Mouse (Mus musculus): ENCODE data around the gene Otx2. TPM values are rescaled to one million over a fixed set of nuclear protein-coding genes. Genes with fewer than 3 reads are reported as not detected.
A peak's percentile ranks its signal among the peaks of the same experiment; 100 is the strongest.
"Not testable (repeated sequence)": the region's sequence is repeated elsewhere in the genome, so short reads cannot be mapped to it uniquely, and the experiment has no call there.

Gene Otx2
- polyA plus RNA-seq, 1 experiment from 2014 or later, result 5.7 TPM

DNA sequence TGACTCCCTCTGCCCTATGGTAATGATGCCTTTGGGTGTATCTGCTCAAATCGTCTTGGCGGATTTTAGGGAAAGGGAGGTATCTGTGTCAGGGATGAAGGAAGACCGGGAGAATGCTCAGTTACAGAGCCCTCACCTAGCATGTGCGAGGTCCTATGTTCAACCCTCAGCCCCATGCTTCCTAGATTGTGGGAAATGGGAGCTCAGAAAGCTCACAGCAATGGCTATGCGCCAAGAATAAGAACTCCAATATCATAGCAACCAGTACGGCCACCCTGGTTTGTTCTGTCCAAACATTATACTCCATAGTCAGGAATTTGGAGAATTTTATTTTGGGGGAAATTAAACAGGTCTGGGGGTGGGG lies 48.3 kb downstream of the Otx2 start:
- H3K9ac ChIP-seq (ENCODE audit: low read depth, low read length), result no peak overlapping the region
- no peaks in the 10 kb centered on the region for H3K27me3 ChIP-seq (replicated peaks; ENCODE audit: control insufficient read depth, insufficient read depth, low read length)
- peaks cover 6% of the 10 kb centered on the region; the same call in 1 of the 2 replicates for H3K4me1 ChIP-seq (ENCODE audit: control insufficient read depth, insufficient read depth, low read length)
- no peak for ATAC-seq (ENCODE audit: low read depth)
- no peak overlapping the region for H3K4me2 ChIP-seq (ENCODE audit: low read depth, low read length)
- no peaks in the 10 kb centered on the region for H3K9me3 ChIP-seq (ENCODE audit: control insufficient read depth, low read length)
- no peak overlapping the region for H3K4me3 ChIP-seq (ENCODE audit: low read depth, low read length)
- peak; percentile 42 for DNase-seq (ENCODE audit: low spot score)
- no peak overlapping the region for H3K27ac ChIP-seq (replicated peaks; ENCODE audit: low read depth, low read length)
- no peaks in the 10 kb centered on the region for H3K36me3 ChIP-seq (ENCODE audit: control insufficient read depth, insufficient read depth, low read length)
- 57% methylated on average over 6 of the region's 6 CpGs for WGBS

DNA sequence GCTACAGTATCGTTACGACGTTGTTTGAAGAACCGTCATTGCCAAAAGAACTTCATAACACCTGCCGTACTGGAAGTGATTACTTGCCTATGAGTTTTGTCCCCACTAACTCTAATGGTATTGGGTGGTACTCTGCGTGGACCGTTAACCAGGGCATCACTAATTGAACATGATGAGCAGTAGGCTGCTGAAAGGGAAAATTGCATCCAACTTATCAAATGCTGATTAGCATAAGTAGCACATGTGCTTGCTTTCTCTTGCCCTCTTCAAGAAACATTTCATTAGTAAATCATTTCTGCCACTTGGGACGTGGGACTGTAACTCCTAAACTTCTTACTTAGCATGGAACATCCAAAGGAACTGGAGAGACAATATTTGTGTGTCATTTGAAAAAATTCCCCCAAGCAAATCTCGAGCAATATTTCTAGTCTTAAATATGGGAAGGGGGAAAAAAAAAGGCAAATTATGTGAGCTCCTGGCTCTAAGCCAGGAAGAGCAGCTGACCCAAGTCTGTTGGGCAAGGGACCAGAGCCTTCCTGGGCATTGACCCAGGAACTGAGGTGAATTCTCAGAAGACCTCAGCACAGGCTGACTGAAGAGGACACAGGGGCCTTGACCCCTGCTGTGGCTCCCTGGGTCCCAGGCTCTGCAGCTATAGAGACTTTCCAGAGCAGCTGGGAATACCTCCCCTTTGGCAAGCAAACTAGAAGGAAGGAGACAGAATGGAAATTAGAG lies 48.9 kb downstream of the Otx2 start:
- H3K4me1 ChIP-seq (ENCODE audit: control insufficient read depth, insufficient read depth, low read length), result peaks cover 6% of the 10 kb centered on the region; the same call in 1 of the 2 replicates
- ATAC-seq (ENCODE audit: low read depth), result peak; percentile 30; the same call in 1 of the 2 replicates
- no peak overlapping the region; the same call in 1 of the 2 replicates for H3K4me2 ChIP-seq (ENCODE audit: low read depth, low read length)
- H3K27ac ChIP-seq (replicated peaks; ENCODE audit: low read depth, low read length), result no peak overlapping the region
- no peaks in the 10 kb centered on the region for H3K9me3 ChIP-seq (ENCODE audit: control insufficient read depth, low read length)
- 77% methylated on average over 9 of the region's 9 CpGs for WGBS
- no peak overlapping the region for H3K9ac ChIP-seq (ENCODE audit: low read depth, low read length)
- peak; percentile 22 for DNase-seq (ENCODE audit: low spot score)
- no peak overlapping the region for H3K4me3 ChIP-seq (ENCODE audit: low read depth, low read length)
- H3K27me3 ChIP-seq (replicated peaks; ENCODE audit: control insufficient read depth, insufficient read depth, low read length), result no peaks in the 10 kb centered on the region
- H3K36me3 ChIP-seq (ENCODE audit: control insufficient read depth, insufficient read depth, low read length), result no peaks in the 10 kb centered on the region

DNA sequence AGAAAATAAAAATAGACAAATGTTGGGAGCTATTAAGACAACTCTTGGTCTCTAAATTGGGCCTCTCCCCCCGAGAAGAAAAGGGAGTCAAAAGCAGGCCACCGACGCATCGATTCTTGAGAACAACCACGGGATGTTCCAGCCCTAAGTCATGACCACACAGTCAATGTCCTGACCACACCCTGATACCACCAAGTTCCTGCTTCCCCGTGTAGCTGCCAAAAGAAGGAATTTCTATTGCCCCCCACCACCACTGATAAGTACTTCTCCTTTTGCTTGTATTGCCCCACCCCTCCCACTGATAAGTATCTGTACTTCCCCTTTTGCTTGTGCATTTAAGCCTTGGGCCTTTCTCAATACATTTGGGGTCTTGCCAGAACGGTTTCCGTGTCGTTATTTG lies 50.9 kb downstream of the Otx2 start:
- not testable (repeated sequence) for ATAC-seq (ENCODE audit: low read depth); H3K36me3 ChIP-seq (ENCODE audit: control insufficient read depth, insufficient read depth, low read length); H3K4me2 ChIP-seq (ENCODE audit: low read depth, low read length); DNase-seq (ENCODE audit: low spot score); H3K9me3 ChIP-seq (ENCODE audit: control insufficient read depth, low read length); H3K4me1 ChIP-seq (ENCODE audit: control insufficient read depth, insufficient read depth, low read length); H3K27me3 ChIP-seq (replicated peaks; ENCODE audit: control insufficient read depth, insufficient read depth, low read length); H3K9ac ChIP-seq (ENCODE audit: low read depth, low read length); H3K27ac ChIP-seq (replicated peaks; ENCODE audit: low read depth, low read length); H3K4me3 ChIP-seq (ENCODE audit: low read depth, low read length)
- WGBS, result 73% methylated on average over 9 of the region's 9 CpGs

DNA sequence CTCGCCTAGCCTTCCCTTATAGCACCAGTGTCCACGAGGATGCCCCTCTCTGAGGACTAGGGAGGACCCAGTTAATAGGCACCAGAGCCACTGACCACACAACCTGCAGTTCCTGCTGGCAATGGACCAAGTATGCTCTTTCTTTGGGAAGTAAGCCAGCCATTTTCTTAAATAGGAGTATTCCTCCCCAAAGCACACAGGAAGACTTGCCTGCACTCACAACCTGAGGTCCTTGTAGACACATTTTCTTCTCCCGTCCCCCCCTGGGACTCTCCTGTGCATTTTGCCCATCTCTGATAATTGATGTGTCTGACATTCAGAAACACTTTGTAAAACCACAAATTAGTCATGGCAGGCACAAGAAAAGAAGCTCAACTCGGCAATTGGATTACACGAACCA lies 57.3 kb downstream of the Otx2 start:
- WGBS, result 52% methylated on average over 5 of the region's 5 CpGs
- no peak overlapping the region for H3K27ac ChIP-seq (replicated peaks; ENCODE audit: low read depth, low read length)
- no peak overlapping the region for H3K4me2 ChIP-seq (ENCODE audit: low read depth, low read length)
- ATAC-seq (ENCODE audit: low read depth), result peak; percentile 26; the same call in 1 of the 2 replicates
- no peak overlapping the region for H3K4me3 ChIP-seq (ENCODE audit: low read depth, low read length)
- DNase-seq (ENCODE audit: low spot score), result peak; percentile 31
- no peaks in the 10 kb centered on the region for H3K4me1 ChIP-seq (ENCODE audit: control insufficient read depth, insufficient read depth, low read length)
- H3K9me3 ChIP-seq (ENCODE audit: control insufficient read depth, low read length), result no peaks in the 10 kb centered on the region
- H3K36me3 ChIP-seq (ENCODE audit: control insufficient read depth, insufficient read depth, low read length), result no peaks in the 10 kb centered on the region
- H3K27me3 ChIP-seq (replicated peaks; ENCODE audit: control insufficient read depth, insufficient read depth, low read length), result no peaks in the 10 kb centered on the region
- no peak overlapping the region for H3K9ac ChIP-seq (ENCODE audit: low read depth, low read length)

DNA sequence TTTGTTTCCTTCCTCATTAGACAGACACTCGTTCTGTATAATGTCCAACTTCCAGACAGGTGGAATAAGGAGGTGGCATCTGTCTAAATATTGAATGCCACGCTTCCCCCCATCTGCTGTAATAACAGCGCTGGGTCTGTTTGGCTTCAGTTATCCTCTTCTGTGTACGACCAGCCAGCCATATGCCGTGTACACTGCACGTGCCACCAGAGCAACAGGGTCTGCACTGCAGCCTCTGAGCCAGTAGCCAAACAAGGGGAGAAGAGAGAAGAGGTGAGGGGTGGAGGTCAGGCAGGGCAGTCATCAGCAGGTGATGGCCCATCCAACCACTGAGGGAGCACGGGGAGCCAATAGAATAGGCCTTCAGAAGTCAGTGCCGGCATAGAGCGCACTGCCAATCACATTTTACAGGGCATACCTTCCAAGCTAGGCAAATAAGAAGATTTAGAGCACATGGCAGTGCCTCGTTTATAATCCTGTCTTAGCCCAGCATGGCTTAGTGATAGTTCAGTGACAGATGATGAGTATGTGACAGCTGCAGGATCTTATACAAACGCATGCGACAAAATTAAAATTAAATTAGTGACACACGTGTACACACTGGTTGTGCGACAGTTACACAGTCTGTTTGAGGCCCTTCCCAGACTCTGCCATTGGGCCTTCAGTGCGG lies 64.8 kb downstream of the Otx2 start:
- Histone ChIP-seq H3K36me3 (ENCODE audit: control insufficient read depth, insufficient read depth, low read length) (no peaks in the 10 kb centered on the region), H3K27ac (replicated peaks; ENCODE audit: low read depth, low read length) (no peak overlapping the region), H3K4me1 (ENCODE audit: control insufficient read depth, insufficient read depth, low read length) (no peaks in the 10 kb centered on the region), H3K9me3 (ENCODE audit: control insufficient read depth, low read length) (no peaks in the 10 kb centered on the region), H3K4me3 (ENCODE audit: low read depth, low read length) (no peak overlapping the region), H3K27me3 (replicated peaks; ENCODE audit: control insufficient read depth, insufficient read depth, low read length) (no peaks in the 10 kb centered on the region), H3K9ac (ENCODE audit: low read depth, low read length) (no peak overlapping the region), H3K4me2 (ENCODE audit: low read depth, low read length) (no peak overlapping the region)
- ATAC-seq (ENCODE audit: low read depth) (peak; percentile 63; the same call in 1 of the 2 replicates), DNase-seq (ENCODE audit: low spot score) (peak; percentile 40)
- 75% methylated on average over 15 of the region's 15 CpGs for WGBS

Other genes starting within 250 kb of the Otx2 start
- 21.5 and 24.3 TPM in 2 replicates for gene Tmem260, start 227.7 kb downstream of the Otx2 start, polyA plus RNA-seq (2014; fragmentation: Nextera tagmentation; extraction: Ambion mirVana)

Data from embryonic facial prominence, embryonic 14.5 days (tissue).